8 mouse cellular contexts compared by ENCODE assay signal in the genomic region with DNA sequence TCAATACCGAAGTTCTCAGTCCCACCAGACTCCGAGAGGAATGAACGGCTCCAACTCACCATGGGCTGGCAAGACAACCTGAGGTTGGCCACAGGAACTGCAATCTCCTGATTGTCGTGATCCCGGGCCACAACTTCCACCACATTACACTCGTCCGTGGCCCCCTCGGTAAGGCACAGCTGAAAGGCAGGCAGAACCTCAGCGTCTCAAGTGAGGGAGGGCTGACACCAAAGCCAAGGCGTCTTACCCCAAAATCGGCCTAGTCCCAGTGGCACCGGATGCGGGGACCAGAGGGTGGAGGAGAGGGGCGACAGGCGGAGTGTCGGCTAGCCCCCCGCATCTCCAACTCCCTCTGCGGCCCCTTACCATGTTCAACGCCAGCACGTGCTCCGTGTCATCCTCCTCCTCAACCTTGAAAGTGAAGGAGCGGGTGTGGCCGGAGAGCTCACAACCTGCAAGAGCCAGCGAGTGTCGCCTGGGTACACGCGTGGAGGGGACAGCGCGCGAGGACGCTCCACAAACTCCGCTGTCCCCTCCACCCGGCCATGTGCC. TPM values are rescaled to one million over a fixed set of nuclear protein-coding genes. Genes with fewer than 3 reads are reported as not detected.
DNase-seq lines count a peak whose midpoint lies in the region; ATAC-seq and TF ChIP-seq lines count a peak whose summit lies in the region.

No protein-coding gene starts in this region.

- peak overlapping the region; percentile 92 for H3K4me2 ChIP-seq in kidney, embryonic 14.5 days (replicated peaks; ENCODE audit: low read depth, low read length)
- H3K4me2 ChIP-seq in embryonic facial prominence, embryonic 15.5 days (replicated peaks): peak overlapping the region; percentile 88
- peak overlapping the region; percentile 86 for H3K4me2 ChIP-seq in intestine, embryonic 15.5 days (replicated peaks)

- peaks cover 24% of the 10 kb centered on the region; the same call in 1 of the 2 replicates for H3K4me1 ChIP-seq in kidney, embryonic 14.5 days (ENCODE audit: control insufficient read depth, insufficient read depth, low read length)
- H3K4me1 ChIP-seq in ES-E14 (ENCODE audit: control insufficient read depth in 2 of 2, insufficient read depth in 2 of 2, low read length in 2 of 2, poor library complexity in 1 of 2): peaks cover 2 to 22% of the 10 kb centered on the region in 2 experiments; a peak in 2 of 4 replicates
- peaks cover 31% of the 10 kb centered on the region for H3K4me1 ChIP-seq in embryonic facial prominence, embryonic 15.5 days
- H3K4me1 ChIP-seq in intestine, embryonic 15.5 days (replicated peaks): peaks cover 21% of the 10 kb centered on the region

- peak; percentile 24 for ATAC-seq in kidney, embryonic 14.5 days (ENCODE audit: low FRiP score, low TSS enrichment)
- peak; percentile 12 for ATAC-seq in embryonic facial prominence, embryonic 15.5 days (ENCODE audit: insufficient number of reproducible peaks, low FRiP score, low TSS enrichment, low read depth)
- peak; percentile 13 for ATAC-seq in intestine, embryonic 15.5 days
- ATAC-seq in monocyte, adult 5-6 weeks (replicated peaks; ENCODE audit: insufficient number of reproducible peaks, low FRiP score, low TSS enrichment, poor library complexity, severe bottlenecking): 0 out of 2 replicates have a peak, but pooled peaks have one; percentile 4

- in situ Hi-C loops in ES-E14 (cut with MboI; ENCODE audit: low sequenced_read_pairs in 2 of 2, unreplicated experiment in 2 of 2): loop anchor here (5.0 to 10.0 kb wide), 3 partner anchors 174 to 526 kb away; no protein-coding TSS in a partner anchor

- no peaks in the 10 kb centered on the region for H3K9me3 ChIP-seq in kidney, embryonic 14.5 days (ENCODE audit: control insufficient read depth, low read length)
- no peaks in the 10 kb centered on the region for H3K9me3 ChIP-seq in ES-E14 (ENCODE audit: control insufficient read depth, insufficient read depth, low read depth, low read length)
- no peaks in the 10 kb centered on the region for H3K9me3 ChIP-seq in embryonic facial prominence, embryonic 15.5 days (replicated peaks)
- no peaks in the 10 kb centered on the region for H3K9me3 ChIP-seq in intestine, embryonic 15.5 days

- under 1% methylated on average over 29 of the region's 33 CpGs for WGBS in kidney, embryonic 14.5 days
- WGBS in embryonic facial prominence, embryonic 15.5 days: 1% methylated on average over 33 of the region's 33 CpGs
- 2% methylated on average over 33 of the region's 33 CpGs for WGBS in intestine, embryonic 15.5 days

- peak overlapping the region; percentile 90 for H3K9ac ChIP-seq in kidney, embryonic 14.5 days (ENCODE audit: low read depth, low read length)
- peak overlapping the region; percentile 96 for H3K9ac ChIP-seq in ES-E14 (ENCODE audit: insufficient read depth, low read depth, low read length, poor library complexity, severe bottlenecking)
- peak overlapping the region; percentile 72 for H3K9ac ChIP-seq in embryonic facial prominence, embryonic 15.5 days
- H3K9ac ChIP-seq in intestine, embryonic 15.5 days: peak overlapping the region; percentile 86

- peak overlapping the region; percentile 87 for H3K4me3 ChIP-seq in kidney, embryonic 14.5 days (ENCODE audit: low read length)
- peak overlapping the region; percentile 82 to 96 for H3K4me3 ChIP-seq in ES-E14 (ENCODE audit: insufficient read depth in 1 of 2, low read depth in 1 of 2, low read length in 2 of 2, poor library complexity in 1 of 2, severe bottlenecking in 1 of 2)
- peak overlapping the region; percentile 92 for H3K4me3 ChIP-seq in embryonic facial prominence, embryonic 15.5 days (replicated peaks)
- H3K4me3 ChIP-seq in intestine, embryonic 15.5 days (replicated peaks): peak overlapping the region; percentile 92

- H3K27me3 ChIP-seq in kidney, embryonic 14.5 days (ENCODE audit: control insufficient read depth, insufficient read depth, low read length): peaks cover 19% of the 10 kb centered on the region
- H3K27me3 ChIP-seq in embryonic facial prominence, embryonic 15.5 days: peaks cover 29% of the 10 kb centered on the region
- H3K27me3 ChIP-seq in intestine, embryonic 15.5 days (replicated peaks): peaks cover 30% of the 10 kb centered on the region

- no peak for DNase-seq in kidney, postnatal 25 days
- DNase-seq in ES-E14 (ENCODE audit: low read depth, low spot score): no peak
- no peak for DNase-seq in retina, postnatal 1 day
- no peak for DNase-seq in urinary bladder, adult 18-20 months (ENCODE audit: low spot score in 2 of 2)

- no peak overlapping the region for H3K27ac ChIP-seq in kidney, embryonic 14.5 days (ENCODE audit: low read depth, low read length)
- H3K27ac ChIP-seq in ES-E14 (ENCODE audit: insufficient read depth, low read depth, low read length, poor library complexity, severe bottlenecking): peak overlapping the region; percentile 56
- no peak overlapping the region for H3K27ac ChIP-seq in embryonic facial prominence, embryonic 15.5 days (replicated peaks)
- no peak overlapping the region for H3K27ac ChIP-seq in intestine, embryonic 15.5 days

- H3K36me3 ChIP-seq in kidney, embryonic 14.5 days (ENCODE audit: control insufficient read depth, insufficient read depth, low read length): peaks cover 20% of the 10 kb centered on the region
- peaks cover 15% of the 10 kb centered on the region for H3K36me3 ChIP-seq in ES-E14 (ENCODE audit: control insufficient read depth, insufficient read depth, low read length, poor library complexity, severe bottlenecking)
- peaks cover 21% of the 10 kb centered on the region for H3K36me3 ChIP-seq in embryonic facial prominence, embryonic 15.5 days
- H3K36me3 ChIP-seq in intestine, embryonic 15.5 days: peaks cover 10% of the 10 kb centered on the region

TF ChIP-seq in ES-E14, 5 proteins besides CTCF, POLR2A, EP300 and RAD21:
- TF ChIP-seq CHD2 (IDR thresholded peaks at IDR 0.05; ENCODE audit: low read depth, low read length) (no peak), ZNF384 (IDR thresholded peaks at IDR 0.05; ENCODE audit: low read depth, low read length) (no peak), HCFC1 (IDR thresholded peaks at IDR 0.05; ENCODE audit: borderline replicate concordance, insufficient read depth, low read length) (no peak), ZC3H11A (IDR thresholded peaks at IDR 0.05; ENCODE audit: borderline replicate concordance, low read depth, low read length) (no peak), MAFK (IDR thresholded peaks at IDR 0.05; ENCODE audit: insufficient read depth, low read depth, low read length) (no peak)
TF ChIP-seq in ES-E14: peak in this region for 0.

RNA-seq across cellular contexts. Expression of gene Npm3, which starts 0.6 kb away (rescaled TPM):
- 21.4 and 111 TPM in 2 replicates for polyA plus RNA-seq in kidney, embryonic 14.5 days (2014; fragmentation: Nextera tagmentation; extraction: Ambion mirVana)
- 142 and 166 TPM in 2 replicates for total RNA-seq in ES-E14 (2012; rRNA removed)
- 17.0 and 17.9 TPM in 2 replicates for polyA plus RNA-seq in embryonic facial prominence, embryonic 15.5 days (2015; fragmentation: Nextera tagmentation; extraction: Ambion mirVana)
- 13.4 and 14.7 TPM in 2 replicates for polyA plus RNA-seq in intestine, embryonic 15.5 days (2015; fragmentation: Nextera tagmentation; extraction: Ambion mirVana)
- total RNA-seq in monocyte, adult 5-6 weeks (2017): 33.8 to 73.5 TPM (median 54.3 TPM) in 3 replicates

RNA-seq across cellular contexts. Expression of gene Fgf8, which starts 6.1 kb away (rescaled TPM):
- polyA plus RNA-seq in kidney, embryonic 14.5 days (2014; fragmentation: Nextera tagmentation; extraction: Ambion mirVana): 25.1 and 29.3 TPM in 2 replicates
- total RNA-seq in ES-E14 (2012; rRNA removed): 1.1 and 1.5 TPM in 2 replicates
- polyA plus RNA-seq in embryonic facial prominence, embryonic 15.5 days (2015; fragmentation: Nextera tagmentation; extraction: Ambion mirVana): 0.15 and 0.21 TPM in 2 replicates
- not detected in 2 replicates for polyA plus RNA-seq in intestine, embryonic 15.5 days (2015; fragmentation: Nextera tagmentation; extraction: Ambion mirVana)
- not detected in 3 replicates for total RNA-seq in monocyte, adult 5-6 weeks (2017)

RNA-seq across cellular contexts. Expression of gene Mgea5, which starts 34.9 kb away (rescaled TPM):
- polyA plus RNA-seq in kidney, embryonic 14.5 days (2014; fragmentation: Nextera tagmentation; extraction: Ambion mirVana): 46.3 and 67.8 TPM in 2 replicates
- total RNA-seq in ES-E14 (2012; rRNA removed): 86.7 and 94.7 TPM in 2 replicates
- 53.0 and 55.9 TPM in 2 replicates for polyA plus RNA-seq in embryonic facial prominence, embryonic 15.5 days (2015; fragmentation: Nextera tagmentation; extraction: Ambion mirVana)
- 36.3 and 36.4 TPM in 2 replicates for polyA plus RNA-seq in intestine, embryonic 15.5 days (2015; fragmentation: Nextera tagmentation; extraction: Ambion mirVana)
- total RNA-seq in monocyte, adult 5-6 weeks (2017): 301 to 380 TPM (median 322 TPM) in 3 replicates

Comparison
In these comparisons a context has a peak if more than half of its experiments do, and no peak if none do; other contexts are left out.
1. RNA of gene Fgf8, which starts 6.1 kb away (polyA plus RNA-seq): 25.1 to 29.3 TPM in kidney, embryonic 14.5 days; 0.15 to 0.21 TPM in embryonic facial prominence, embryonic 15.5 days and not detected in intestine, embryonic 15.5 days; every median in the first group is over 10 times any median in the second.
2. Peak in every context shown above with its lines, with median percentiles within 50 percentile points of each other: ATAC-seq, H3K4me2 ChIP-seq, H3K4me3 ChIP-seq and H3K9ac ChIP-seq.